Mouse (Mus musculus) NIH3T3 (cell line): Measurements from ENCODE around the gene Cda.

Experiments used
- DNase-seq: peaks from one replicate; pipeline ENCODE4 v3.0.0-alpha.2; 2012; ENCODE audit warnings: low read depth

Gene Cda

DNA sequence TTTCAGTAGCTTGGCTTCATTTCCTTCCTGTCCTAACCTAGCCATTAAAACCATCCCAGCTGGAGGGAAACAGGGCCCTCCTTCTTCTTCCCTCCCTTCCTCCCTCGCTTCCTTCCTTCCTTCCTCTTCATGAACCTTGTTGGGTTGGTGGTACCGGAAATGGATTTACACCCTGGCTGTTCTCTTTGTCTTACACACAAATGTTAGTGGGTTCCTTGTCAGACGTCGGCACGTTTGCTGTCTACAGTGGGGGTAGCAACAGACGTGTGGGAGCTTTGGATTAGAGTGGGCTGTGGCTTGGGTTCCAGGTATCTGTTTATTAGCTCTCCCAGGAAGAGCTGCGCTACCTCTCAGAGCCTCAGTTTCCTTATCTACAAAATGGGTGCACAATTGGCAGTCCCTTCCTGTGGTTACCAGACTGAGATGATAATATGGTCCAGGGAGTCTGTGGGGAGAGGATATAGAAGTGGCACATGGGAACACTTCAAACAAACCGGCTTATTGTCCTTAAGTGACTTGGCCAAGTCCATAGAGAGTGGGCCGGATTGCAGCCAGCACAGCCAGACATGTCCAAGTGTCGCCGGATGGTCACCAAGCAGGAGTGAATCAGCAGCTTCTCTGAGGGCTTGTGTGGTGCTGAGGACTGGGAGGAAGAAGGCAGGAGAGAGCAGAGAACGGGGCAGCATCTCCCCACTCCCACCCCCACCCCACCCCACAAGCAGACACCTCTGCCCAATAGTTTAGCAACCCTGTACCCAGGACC, 887 bp upstream of the Cda start:
- no peak for DNase-seq

DNA sequence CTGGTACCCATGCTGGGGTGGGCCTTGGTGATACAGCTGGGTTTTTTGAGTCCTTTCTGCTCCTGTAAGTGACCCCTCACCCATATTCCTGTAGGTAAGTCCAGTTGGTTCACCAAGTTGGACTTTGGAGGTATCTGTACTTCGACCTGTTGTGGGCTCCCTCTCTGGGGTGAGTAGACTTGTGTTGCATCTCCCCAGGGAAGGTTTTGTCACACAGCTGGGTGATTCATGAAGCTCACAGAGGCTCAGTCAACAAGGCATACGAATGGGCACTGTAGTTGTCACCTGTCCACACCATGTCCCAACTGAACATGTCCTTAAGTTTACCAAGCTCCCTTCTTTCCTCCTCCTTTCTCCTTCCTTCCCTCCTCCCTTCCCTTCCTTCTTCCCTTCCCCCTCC, 1.2 kb downstream of the Cda start:
- DNase-seq, result no peak

DNA sequence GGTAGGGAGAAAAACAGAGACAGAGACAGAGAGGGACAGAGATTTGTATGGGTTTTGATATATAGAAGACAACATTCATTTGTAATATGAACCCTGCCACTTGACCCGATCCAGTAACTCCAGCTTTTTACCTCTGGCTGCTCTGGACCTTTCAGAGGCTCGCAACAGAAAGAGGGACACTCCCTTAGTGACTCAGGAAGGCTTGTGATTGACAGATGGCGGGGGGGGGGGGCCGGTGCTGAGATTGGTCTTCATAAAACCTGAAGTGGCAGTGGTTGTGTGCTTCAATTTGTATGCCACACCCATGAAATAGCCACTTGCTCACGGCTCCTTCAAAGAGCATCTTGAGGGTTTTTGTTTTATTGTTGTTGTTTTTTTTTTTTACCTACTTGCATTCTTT, 4.3 kb downstream of the Cda start:
- DNase-seq, result peak; percentile 25

DNA sequence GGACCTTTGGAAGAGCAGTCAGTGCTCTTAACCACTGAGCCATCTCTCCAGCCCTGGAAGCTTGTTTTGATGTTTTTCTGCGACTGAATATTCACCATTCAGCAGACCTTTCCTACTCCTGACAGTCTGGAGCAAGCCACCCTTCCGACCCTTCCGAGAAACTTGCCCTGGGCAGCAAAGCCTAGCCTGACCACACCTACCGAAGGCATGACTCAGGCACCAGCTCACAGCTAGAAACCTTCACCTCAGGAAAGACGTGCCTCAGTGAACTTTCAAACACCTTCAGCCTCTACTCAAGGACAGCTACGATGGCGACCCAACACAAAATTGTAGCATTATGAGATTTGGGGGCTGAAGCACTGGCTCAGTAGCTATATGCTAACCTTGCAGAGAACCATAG, 4.9 kb downstream of the Cda start:
- no peak for DNase-seq

DNA sequence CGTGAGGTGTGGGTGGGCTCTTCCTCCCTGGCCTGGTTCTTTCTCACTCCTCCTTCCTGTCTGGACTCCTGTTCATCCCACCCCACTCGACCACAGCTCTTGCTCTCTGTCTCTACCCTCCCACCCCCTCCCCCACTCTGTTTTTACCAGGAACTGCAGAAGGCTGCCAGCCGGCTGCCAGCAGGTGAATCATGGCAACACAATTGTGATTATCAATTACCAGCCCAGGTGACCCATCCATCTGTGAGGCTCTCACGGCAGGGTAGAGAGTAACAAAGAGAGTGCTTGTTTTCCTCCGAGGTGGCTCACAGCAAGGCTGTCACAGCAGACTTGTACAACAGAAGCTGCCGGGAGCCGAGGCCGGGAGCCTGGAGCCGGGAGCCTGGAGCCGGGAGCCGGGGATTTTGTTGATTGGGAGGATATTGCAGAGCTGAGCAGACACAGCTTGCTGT, 6.4 kb downstream of the Cda start:
- no peak for DNase-seq

DNA sequence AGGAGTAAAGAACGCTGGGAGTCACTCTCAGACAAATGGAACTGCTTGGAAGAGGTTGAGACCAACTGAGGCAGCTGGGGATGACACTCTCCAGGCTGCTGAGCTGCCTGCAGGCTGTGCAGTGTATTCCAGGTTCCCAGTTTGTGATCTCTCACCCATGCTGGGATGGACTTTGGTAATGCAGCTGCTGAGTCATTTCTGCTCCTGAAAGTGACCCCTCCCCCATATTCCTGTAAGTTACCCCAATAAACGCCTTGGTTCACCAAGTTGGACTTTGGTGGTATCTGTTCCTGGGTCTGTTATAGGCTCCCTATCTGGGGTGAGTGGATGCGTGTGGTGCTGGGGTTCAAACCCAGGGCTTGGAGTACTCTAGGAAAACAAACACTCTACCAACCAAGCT, 9.6 kb downstream of the Cda start:
- no peak for DNase-seq

DNA sequence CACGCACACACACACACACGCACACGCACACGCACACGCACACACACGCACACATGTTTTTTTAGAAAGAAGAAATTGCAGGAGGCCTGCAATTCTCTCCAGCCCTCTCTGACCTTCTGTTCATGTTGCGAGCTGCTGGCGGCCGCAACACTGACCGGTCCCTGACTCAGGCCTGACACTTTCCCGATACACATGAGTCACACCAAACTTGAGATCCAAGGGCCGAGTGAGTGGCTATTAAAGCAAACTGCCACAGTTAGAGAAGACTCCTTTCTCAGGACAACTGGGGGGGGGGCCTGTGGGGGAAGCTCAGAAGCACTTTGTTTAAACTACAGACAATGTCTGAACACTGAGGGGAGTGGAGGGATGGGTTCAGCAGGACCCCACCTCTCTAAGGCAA, 11.2 kb downstream of the Cda start:
- peak; percentile 89 for DNase-seq

DNA sequence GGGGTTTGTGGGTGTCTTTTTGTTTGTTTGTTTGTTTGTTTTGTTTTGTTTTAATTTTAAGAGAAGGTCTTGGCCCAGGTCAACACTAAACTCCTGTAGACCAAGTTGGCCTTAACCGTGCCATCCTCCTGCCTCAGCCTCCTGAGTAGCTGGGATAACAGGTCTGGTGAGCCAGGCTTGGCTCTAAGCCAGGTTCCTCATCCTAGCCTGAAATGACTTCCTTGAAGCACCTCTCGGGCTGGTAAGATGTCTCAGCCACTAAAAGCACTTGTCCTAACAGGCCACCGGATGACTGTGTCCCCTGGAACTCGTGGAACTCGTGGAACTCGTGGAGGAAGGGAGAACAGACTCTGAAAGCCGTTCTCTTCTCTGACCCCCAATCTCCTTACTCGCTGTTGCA, 11.7 kb downstream of the Cda start:
- peak; percentile 60 for DNase-seq

DNA sequence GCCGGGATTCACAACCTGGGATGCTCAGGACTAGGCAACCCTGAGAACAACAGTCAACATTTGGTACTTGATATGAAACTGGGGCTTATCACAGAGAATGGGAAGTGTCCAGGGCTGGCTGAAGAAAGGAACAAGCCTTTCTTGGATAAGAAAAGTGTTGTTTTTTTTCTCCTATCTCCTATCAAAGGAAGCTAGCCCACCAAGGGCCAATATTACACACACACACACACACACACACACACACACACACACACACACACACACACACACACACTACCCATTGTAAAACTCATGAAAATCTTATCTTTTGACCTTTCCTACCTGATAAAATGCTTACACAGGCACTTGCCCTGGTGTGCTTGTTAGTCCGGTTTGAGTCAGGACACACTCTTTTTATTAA, 12.3 kb downstream of the Cda start:
- no peak for DNase-seq

DNA sequence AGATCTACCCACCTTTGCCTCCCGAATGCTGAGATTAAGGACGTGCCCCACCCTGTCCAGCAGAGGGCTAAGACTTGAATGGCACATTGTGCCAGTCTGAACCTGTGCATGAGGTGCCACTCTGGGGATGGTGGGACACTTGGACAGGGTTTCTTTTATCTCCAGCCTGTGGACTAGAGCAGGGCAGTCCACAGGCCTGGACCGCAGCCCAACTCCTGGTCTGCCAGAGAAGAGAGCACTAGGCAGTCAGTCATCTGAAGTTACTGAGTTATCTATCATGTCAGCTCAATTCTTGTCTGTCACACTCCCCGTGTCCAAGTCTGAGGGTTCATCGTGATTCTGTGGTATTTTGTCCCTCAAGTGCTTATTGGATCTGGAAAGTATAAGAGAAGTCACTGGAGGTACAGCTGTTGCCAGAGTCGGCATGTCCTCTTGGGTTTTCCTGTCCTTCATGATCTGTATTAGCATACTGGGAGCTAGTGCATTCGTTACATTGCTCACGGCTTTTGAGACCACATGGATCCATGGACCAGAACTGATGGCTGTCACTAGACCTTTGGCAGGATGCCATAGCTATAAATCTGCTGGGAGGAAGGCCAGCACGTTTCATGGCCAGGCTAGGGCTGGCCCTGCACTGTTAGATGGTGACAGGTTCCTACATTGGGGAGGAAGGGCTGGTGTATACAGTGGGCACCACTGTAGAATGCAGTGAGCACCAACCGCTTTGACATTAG, 14.2 kb downstream of the Cda start:
- DNase-seq, result no peak

DNA sequence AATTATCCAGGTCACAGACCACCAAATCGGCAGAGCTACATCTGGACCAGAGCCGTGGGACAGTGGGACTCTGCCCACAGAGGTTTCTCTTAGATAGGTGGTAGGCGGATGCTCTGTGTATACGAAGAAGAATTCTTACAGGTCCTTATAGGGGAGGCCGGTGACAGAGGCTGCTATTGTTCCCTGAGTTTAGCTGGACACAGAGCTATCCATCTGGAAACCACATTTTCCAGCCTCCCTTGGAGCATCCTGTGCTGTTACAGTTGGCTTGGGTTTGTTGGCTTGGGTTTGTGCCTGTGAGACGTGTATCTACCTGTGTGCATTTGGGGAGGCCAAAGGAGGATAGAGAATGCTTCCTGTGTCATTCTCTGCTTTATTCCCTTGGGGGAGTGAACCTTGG, 15.1 kb downstream of the Cda start:
- DNase-seq, result no peak

DNA sequence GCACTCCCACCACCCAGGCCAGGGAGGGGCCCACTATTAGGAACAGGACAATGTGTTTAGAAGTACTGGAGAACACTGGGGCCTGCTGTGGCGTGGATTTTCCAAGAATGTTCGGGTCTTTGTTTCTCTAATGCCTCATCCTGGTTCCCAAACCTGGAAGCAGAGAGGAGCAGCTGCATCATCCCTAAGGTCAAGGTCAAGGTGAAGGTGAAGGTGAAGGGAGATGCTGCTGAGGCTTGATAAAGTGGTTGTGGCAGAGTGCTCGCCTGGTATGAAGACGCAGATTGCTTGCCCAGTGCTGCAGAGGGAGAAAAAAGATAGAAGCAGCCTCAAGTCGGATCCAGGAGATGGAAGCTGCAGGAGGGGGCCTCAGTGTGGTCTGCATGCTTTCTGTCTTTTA, 16.0 kb downstream of the Cda start:
- no peak for DNase-seq

DNA sequence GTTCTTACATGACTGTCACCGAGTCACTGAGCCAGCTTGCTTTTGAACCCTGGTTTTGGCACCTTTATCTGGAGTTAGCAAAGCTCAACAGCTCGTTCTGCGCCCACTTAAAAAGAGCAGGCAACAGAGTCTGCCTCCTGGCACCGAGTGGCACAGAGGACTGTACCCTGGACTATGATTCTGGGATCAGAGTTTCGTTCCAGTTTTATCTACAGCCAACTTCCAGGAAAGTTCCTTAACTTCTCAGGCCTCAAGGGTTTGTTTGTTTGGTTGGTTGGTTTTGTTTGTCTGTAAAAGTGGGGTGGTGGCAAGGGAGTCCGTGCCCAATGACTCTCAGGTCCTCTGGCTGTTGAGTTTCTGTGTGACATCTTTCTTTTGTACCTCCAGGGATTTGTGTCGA, 19.1 kb downstream of the Cda start:
- no peak for DNase-seq

DNA sequence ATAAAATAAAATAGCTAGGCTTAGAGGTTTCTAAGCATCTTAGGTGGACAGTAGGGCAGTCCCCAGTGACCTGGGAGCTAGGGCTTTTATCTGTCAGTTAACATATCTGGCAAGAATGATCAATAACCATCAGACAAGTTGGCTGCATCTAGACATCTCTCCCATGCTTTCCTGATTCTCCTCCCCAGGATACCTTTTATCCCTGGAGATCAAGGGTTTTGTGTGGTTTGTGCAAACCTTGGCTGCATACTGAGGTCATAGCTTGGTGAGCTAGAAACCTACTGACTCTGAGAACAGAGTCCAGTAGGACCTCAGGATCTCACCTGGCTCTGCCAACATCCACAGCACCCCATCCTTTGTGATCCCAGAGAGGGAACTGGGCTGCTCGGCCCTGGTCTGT, 20.5 kb downstream of the Cda start:
- DNase-seq, result no peak

DNA sequence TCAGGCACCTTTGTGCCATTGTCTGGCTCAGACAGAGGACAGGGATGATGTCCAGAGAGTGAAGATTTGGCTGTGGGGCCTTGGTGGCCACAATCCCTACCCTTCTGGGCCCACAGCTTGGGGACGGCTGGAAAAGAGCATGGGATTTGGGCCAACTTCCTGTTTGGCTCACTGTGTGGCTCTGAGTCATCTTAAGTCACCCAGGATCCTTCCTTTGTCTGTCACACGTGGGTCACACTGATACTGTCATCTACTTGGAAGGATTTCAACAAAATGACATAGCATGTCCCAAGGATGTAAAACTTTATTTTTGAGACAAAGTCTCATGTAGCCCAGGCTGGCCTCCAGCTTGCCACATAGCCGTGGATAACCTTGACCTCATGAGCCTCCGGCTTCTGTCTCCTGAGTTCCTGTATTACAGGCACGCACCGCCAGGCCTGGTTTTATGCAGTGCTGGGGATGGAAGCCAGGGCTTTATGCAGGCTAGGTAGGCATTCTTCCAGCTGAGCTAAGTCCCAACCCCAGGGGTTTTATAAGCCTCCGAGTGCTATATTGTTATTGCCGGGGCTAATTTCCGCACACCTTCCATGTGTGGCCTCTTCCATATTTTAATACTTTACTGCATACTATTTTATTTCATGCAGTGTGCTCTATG, 22.8 kb downstream of the Cda start:
- no peak for DNase-seq

DNA sequence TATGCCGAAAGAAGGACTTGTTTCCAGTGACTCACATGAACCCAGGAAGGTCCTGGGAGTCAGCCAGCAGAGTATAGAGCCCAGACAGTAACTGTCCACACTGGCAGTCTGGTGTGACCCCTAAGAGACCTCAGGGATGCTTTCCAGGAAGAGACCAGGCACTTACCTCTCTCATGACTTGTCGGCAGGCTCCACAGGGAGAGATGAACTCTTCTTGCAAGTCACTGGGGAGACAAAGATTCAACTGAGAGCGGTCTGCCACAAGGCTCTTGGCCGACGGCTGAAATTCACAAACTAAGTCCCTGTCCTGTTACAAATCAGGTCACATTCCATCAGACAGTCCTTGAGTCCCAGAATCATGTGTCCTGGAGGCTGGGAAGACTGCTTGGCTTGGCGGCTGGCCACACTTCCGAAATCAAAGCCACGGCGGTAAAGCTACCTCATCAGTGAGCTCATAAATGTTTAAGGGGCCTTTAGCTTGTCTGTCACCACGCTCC, 24.4 kb downstream of the Cda start:
- DNase-seq, result no peak

DNA sequence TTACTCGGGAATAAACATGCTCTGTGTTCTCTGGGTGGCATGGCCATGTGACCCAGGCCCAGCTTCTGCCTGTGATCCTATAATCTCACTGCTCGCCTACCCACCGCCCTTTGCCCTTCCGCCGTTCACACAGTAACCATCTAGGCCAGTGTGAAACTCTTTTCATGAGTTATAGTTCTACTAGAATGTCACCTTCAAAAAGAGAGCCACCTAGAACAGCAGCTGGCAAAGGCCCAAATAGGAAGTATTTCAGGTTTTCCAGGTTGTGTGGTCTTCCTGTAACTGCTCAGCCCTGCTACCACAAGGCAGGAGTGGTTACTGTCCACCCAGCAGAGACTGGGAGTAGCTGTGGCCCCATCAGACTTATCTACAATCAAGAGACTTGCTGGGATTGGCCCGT, 25.0 kb downstream of the Cda start:
- no peak for DNase-seq

DNA sequence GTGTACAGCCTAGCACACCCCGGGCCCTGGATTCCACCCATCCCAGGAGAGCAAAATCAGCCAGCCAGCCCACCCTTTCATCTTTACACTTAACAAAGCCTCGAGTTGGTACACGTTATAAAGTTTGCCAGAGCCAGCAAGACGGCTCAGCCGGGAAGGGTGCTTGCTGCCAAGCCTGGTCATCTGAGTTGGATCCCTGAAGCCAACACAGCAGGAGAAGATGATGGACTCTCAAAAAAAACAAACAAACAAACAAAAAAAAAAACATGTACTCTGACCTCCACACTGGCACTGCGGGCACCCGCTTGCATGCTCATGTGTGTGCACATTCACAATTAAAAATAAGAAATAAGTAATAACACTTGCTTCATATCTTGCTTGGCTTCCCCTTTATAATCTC, 25.7 kb downstream of the Cda start:
- no peak for DNase-seq

DNA sequence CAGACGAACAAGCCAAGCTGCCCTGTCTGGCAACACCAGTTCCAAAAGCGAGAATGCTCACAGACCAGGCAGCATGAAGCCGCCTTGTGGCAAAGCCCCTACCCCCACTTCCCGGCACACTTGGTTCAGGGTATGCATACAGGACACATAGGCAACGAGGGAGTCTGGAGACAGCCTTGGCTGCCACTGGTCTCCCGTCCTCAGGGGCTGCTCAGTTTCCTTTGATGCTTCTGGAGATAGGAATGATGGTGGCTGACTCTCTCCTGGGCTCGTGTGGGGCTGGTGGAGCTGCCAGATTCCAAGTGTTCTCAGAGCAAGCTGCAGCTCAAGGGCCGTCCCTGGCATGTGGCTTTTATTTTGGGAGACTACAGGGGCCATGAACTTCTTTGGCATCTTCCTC, 26.4 kb downstream of the Cda start:
- no peak for DNase-seq

DNA sequence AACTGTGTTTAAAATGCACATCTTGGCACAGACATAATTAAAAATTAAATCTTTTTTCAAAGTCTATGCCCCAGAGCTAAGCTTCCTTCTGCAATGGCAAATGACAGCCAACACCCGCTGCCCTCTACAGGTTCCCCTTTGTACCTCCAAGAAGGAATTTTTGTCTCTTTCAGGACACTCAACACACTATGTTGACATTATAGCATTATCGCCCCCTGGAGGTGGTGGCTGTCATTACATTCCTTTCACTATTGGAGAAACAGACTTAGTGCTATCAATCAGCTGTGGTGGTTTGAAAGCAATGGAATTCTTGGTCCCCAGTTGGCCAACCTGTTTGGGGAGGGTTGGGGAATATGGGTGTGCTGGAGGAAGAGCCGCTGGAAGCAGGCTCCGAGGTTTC, 27.8 kb downstream of the Cda start:
- DNase-seq, result peak; percentile 46

DNA sequence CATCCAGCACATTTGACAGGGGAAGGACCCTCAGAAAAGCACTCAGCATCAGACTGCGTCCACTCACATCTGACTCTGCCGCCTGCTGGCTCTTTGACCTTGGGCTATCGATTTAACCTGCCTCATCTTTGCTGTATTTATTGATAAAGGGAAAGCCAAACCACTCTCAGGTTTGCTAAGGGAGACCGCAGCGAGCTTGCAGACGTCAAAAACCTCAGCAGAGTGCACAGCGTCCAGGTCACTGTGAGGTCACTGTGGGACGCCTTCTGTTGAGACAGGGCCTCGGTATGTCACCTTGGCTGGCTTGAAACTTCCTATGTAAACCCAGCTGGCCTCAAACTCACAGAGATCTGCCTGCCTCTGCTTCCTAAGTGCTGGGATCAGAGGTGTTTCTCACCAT, 30.5 kb downstream of the Cda start:
- no peak for DNase-seq

DNA sequence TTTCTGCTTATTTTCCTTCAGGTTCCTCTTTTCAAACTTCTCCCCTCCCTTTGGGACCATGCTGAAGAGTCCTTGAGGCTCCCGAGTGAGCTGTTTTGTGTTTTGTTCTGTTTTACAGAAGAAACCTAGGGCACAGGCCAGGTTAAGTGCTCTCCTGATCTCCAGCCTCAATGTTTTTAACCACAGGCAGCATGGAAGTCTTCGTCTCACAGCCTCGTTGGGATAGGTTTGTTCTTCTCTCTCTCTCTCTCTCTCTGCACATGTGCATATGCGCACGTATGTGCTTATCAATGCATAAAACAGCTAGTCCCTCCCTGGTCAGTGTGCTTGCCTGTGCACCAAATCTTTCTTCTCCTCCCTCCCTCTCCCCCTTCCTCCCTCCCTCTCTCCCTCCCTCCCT, 30.9 kb downstream of the Cda start:
- DNase-seq, result no peak

DNA sequence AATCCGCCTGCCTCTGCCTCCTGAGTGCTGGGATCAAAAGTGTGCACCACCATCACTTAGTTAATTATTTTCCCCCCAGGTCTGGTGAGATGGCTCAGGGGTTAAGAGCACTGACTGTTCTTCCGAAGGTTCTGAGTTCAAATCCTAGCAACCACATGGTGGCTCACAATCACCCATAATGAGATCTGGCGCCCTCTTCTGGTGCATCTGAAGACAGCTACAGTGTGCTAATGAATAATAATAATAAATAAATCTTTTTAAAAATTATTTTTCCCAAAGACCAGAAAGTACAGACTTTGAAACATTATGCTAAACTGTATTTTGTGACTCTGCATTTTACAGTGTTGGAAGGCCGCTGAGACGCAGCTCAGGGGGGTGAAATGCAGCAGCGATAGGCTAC, 32.1 kb downstream of the Cda start:
- DNase-seq, result no peak
